Mouse (Mus musculus) G1E-ER4 (cell line): Measurements from ENCODE around the gene Hmg20b. TPM values are rescaled to one million over a fixed set of nuclear protein-coding genes. Genes with fewer than 3 reads are reported as not detected.

ENCODE experiments used
- GATA1 ChIP-seq: IDR thresholded peaks from one replicate; pipeline ENCODE4 v1.8.0; 2012; ENCODE audit warnings: low read length, inconsistent platforms
- polyA plus RNA-seq: library from polyadenylated mRNA; stranded (reverse); fragments of >175 nt; gene quantifications from 2 replicates; pipeline ENCODE4 v1.2.3, GENCODE M21; 2012

Gene Hmg20b
- polyA plus RNA-seq, 1 experiment, result 236 TPM

DNA sequence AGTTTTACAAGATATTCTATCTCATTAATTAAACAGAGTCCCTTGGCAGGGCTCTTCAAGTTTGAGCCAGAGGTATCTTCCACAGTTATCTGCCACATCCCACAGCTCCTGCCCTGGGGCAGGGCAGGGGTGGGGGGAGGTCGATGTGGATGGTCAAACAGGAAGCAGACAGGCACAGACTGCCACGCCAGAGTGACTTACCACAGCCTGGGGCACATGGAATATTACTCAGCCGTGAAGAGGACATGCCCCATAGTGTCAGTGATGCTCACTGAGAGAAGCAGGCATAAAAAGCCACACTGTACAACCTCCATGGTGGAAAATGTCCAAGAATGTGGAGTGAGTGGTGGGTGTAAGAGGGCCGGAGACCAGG, 5.1 kb downstream of the Hmg20b start:
- TF ChIP-seq GATA1, result no peak

GRCm38 (mm10) chr10:81344421-81345161, 5.7 kb downstream of the Hmg20b start:
- TF ChIP-seq GATA1, result no peak

DNA sequence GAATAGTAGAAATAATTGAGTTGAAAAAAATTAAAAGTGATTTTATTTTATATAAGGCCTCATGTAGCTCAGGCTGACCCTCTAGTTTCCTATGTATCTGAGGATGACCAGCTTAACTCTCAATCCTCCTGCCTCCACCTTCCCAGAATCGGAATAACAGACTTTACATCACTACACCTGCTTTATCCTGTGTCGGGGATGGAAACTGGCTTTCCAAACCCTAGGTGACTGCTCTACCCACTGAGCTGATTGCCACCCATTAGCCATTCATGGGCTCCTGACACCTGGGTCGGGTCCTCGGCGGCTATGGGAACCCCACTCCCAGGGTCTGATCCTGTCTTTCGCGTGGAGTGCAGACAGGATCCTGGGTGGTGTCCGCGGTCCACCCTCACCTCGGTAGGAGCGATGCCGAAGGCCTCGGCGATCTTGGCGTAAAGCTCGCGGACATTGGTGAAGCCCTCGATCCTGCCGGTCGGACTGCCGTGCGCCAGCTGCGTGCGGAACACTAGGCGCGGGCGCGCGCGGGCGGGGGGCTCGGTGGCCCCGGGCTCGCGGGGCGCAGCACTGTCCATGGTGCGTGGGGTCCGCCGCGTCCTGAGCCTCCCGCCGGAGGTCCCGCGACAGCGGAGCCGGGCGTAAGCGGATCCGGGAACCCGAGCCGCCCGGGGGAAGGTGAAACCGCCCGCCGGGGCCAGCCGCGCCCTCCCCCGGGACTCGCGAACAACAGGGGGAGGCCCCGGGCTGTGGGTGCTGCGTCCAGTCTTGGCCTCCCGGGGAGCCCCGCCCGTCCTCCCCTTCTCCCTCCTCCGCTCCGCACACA, 7.4 kb downstream of the Hmg20b start, which contains the start of gene Gipc3:
Gene Gipc3, minus strand, starts transcription at position 581 of the 820 bp plus-strand sequence.
- TF ChIP-seq GATA1, result no peak

GRCm38 (mm10) chr10:81341333-81341949, 8.8 kb downstream of the Hmg20b start:
- no peak for TF ChIP-seq GATA1

DNA sequence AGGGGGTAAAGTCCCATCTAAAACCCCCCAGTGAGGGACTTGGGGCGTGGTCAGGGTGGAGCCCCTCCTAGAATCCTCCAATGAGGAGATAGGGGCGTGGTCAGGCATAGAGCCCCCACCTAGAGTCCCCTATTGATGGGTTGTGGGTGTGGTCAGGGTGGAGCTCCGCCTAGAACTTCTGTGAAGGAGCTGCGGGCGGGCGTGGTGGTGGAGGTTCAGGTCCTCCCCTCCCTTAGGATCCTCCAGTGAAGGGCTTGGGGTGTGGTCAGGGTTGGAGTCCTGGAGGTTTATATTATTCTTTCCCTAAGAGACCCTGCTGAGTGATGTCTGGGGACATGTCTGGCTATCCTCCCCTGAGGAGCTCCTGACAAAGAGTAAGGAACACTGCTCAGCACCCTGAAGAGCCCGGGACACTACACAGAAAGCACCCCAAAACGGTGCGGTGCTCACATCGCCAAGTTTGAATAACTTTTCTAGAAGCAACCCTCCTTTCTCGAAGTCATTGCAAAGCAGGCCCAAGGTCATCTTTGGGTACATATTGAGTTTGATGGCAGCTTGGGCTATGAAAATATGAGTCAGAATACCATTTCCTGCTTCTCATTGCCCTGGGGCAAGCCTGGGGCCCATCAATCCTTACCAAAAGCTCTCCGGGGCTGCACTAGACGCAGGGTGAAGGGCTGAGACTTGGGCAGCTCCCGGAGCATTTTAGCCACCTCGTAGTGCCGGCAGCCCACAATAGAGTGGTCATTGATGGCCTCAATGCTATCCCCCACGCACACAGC, 9.5 kb downstream of the Hmg20b start:
- TF ChIP-seq GATA1, result no peak

DNA sequence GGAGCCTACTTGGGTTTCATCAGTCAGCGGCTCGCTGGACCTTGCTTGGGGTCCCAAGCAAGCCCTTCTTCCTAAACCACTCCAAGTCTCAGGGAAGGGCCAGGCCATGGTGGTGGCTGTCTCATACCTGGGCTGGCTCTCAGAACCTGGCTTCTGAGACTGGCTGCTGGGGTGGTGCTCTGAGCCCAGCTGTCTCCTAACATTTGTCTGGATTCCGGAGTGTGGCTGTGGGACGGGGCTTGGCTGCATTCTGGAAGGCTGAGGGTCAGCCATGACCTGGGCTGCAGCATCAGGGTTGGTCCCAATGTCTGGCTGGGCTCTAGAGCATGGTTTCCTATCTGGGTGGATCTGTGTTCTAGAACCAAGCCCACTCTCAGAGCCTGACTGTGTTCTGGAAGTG, 13.7 kb downstream of the Hmg20b start:
- TF ChIP-seq GATA1, result no peak

DNA sequence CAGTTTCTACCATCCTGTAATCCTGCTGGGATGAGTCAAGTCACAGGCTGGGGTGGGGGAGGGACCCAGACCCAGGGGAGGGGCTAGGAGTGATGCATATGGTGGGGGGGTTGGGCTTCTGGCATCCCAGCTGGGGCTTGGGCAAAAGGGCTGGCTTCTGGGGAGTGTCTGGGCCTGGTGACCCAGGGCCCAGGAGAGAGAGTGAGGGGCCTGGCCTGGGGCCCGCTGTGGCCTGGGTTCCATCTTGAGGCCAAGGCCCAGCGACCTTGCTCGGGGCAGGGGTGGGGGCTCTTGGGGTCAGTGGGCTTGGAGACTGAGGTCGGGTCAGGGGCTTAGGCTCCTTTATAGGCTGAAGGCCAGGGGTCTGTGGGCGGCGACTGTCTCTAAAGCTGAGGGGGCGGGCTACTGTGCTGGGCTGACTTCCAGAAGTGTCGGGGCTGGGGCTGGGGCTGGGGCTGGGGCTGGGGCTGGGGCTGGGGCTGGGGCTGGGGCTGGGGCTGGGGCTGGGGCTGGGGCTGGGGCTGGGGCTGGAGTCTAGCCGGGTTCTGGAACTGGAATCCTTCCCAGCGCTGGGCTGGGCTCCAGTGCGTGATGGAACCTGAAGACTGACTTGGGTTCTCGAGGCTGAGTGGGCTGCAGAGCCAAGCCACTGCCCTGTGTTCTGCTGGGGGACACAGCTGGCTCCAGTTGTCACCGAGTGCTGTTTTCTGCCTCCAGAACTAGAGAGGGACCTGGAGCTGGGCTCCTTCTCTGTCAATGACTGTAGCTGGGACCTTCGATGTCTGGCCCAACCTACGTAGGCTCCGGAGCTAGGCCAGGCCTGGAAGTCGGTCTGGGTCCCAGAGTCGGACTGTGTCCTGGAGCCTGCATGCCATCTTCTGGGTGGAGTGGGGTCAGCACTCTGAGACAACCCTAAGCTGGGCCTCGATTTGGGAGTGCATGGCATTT, 14.6 kb downstream of the Hmg20b start:
- no peak for TF ChIP-seq GATA1

- no peak for TF ChIP-seq GATA1
Measured at GRCm38 (mm10) chr10:81334324-81334723, 16.0 kb downstream of the Hmg20b start.

DNA sequence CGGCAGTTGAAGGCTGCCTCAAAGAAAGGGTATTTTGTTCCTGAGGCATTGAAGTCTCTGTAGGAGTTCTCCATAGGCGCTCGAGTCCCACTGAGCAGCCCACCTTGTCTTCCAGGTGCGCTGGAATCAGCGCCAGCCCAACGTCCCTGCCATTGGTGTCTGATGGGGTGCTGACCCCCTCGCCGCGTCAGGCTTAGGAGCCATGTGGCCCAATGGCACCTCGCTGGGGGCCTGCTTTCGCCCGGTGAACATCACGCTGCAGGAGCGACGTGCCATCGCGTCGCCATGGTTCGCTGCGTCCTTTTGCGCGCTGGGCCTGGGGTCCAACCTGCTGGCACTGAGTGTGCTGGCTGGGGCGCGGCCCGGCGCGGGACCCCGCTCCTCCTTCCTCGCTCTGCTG, 18.0 kb downstream of the Hmg20b start:
- TF ChIP-seq GATA1, result no peak

DNA sequence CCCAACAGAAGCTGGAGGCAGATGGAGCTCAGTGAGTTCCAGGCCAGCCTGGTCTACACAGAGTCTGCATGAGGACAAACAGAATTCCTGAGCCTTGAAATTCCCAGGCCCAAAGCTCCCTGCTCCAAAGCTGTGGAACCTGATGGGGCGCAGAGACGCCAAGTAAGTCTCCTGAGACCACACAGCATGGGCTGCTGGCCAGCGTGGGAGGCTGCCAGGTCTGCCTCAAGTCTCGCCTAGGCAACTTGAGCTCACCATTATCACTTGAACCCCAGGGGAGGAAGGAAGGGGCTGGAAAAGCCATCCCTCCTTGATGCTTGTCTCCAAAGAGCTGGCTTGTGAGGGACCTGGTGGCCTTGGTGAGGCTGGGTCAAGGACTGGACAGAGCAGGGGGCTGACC, 20.3 kb downstream of the Hmg20b start:
- no peak for TF ChIP-seq GATA1

- TF ChIP-seq GATA1, result no peak
Measured at GRCm38 (mm10) chr10:81329194-81329975, 20.9 kb downstream of the Hmg20b start.

- TF ChIP-seq GATA1, result no peak
Measured at GRCm38 (mm10) chr10:81328386-81328785, 21.9 kb downstream of the Hmg20b start, which contains the start of gene Tbxa2r. Gene Tbxa2r (plus strand): TSS chr10:81328731.

GRCm38 (mm10) chr10:81327959-81328358, 22.3 kb downstream of the Hmg20b start:
- TF ChIP-seq GATA1, result no peak
